Mouse (Mus musculus) heart, embryonic 12.5 days (tissue): ENCODE measurements at regions not wholly inside any gene's neighbourhood (a gene's known extent, or its start where the extent isn't known, plus 50 kb on each side); places are given as distances from the start of the nearest gene placed in this dataset.
A peak's percentile ranks its signal among the peaks of the same experiment; 100 is the strongest.

Experiments used
- ATAC-seq: fragments of 200-750 bp; cut with Nextera tagmentation; 2 replicates; pipeline ENCODE4 v1.8.0; 2017; ENCODE audit warnings: moderate TSS enrichment, moderate library complexity; ENCODE audit not compliant: insufficient number of reproducible peaks, low FRiP score
- H3K27ac ChIP-seq: fragments of 300-500 bp; sonication (generic); 2 replicates; pipeline ENCODE4 v1.5.1; 2016; ENCODE audit warnings: mild to moderate bottlenecking, moderate library complexity; ENCODE audit not compliant: poor library complexity, severe bottlenecking
- H3K27me3 ChIP-seq: fragments of 300-500 bp; sonication (generic); replicated peaks from 2 replicates; pipeline ENCODE4 v1.6.1; 2016; ENCODE audit warnings: mild to moderate bottlenecking, moderate library complexity
- H3K36me3 ChIP-seq: fragments of 300-500 bp; sonication (generic); 2 replicates; pipeline ENCODE4 v1.6.1; 2016; ENCODE audit warnings: mild to moderate bottlenecking, moderate library complexity
- H3K4me1 ChIP-seq: fragments of 300-500 bp; sonication (generic); replicated peaks from 2 replicates; pipeline ENCODE4 v1.6.1; 2016; ENCODE audit warnings: mild to moderate bottlenecking
- H3K4me2 ChIP-seq: fragments of 300-500 bp; sonication (generic); 2 replicates; pipeline ENCODE4 v1.6.1; 2016; ENCODE audit warnings: mild to moderate bottlenecking, moderate library complexity
- H3K4me3 ChIP-seq: fragments of 300-500 bp; sonication (generic); 2 replicates; pipeline ENCODE4 v1.5.1; 2016; ENCODE audit warnings: mild to moderate bottlenecking
- H3K9ac ChIP-seq: fragments of 300-500 bp; sonication (generic); 2 replicates; pipeline ENCODE4 v1.6.1; 2016; ENCODE audit warnings: mild to moderate bottlenecking, moderate library complexity
- H3K9me3 ChIP-seq: fragments of 300-500 bp; sonication (generic); replicated peaks from 2 replicates; pipeline ENCODE4 v1.6.1; 2016; ENCODE audit warnings: mild to moderate bottlenecking, moderate library complexity
- WGBS: fragments of 180-500 bp; shearing (Covaris S2); methylation state at CpG from one replicate; pipeline ENCODE4 v1.1.7; 2016; 5-methylcytosine and 5-hydroxymethylcytosine counted together

DNA sequence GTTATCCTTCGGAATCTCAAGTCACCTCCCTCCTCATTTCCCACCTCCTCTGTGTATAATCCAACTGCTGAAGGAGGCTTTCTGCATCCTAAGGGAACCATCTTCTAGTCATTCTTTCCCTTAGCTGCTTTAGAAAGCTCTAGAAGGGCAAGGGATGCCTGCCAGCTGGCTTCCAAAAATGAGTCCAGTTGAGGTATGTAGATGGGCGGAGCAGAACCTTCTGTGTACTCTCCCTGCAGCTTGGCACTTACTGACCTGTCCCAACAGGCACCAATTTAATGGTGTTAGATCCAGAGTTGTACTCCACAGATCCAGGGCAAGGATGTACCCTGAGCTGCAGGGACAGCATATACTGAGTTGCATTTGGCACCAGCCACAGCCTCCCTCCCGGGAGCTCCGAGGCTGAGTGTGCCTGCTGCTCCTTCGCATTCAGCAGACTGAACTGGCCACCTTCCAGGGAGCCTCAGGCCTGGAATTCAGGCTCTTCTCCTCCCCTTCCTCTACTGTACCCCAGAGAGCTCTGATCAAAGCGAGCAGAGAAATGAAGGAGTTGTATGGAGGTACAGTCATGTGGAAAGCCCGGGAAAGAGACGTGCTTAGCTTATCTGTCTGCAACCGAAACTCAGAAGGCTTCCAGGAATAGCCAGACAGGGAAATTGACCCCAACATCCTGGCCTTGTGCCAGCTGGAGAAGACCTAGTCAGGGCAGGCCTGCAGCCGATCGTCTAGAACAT is 177.4 kb upstream of the Ncam1 start:
- Histone ChIP-seq H3K4me3 (no peak overlapping the region), H3K27ac (peak overlapping the region; percentile 90), H3K36me3 (no peaks in the 10 kb centered on the region), H3K9ac (no peak overlapping the region; the same call in 1 of the 2 replicates), H3K4me1 (peaks cover 44% of the 10 kb centered on the region), H3K9me3 (no peaks in the 10 kb centered on the region), H3K4me2 (peak overlapping the region; percentile 46), H3K27me3 (no peaks in the 10 kb centered on the region)
- 21% methylated on average over 11 of the region's 11 CpGs for WGBS
- ATAC-seq: peak; percentile 85

GRCm38 (mm10) chr9:49973974-49974495 is 175.3 kb upstream of the Ncam1 start:
- ATAC-seq: no peak

GRCm38 (mm10) chr9:49969429-49969828 is 170.7 kb upstream of the Ncam1 start:
- Histone ChIP-seq H3K9me3 (no peaks in the 10 kb centered on the region), H3K9ac (no peak overlapping the region), H3K4me3 (no peak overlapping the region), H3K4me1 (peaks cover 12% of the 10 kb centered on the region), H3K36me3 (no peaks in the 10 kb centered on the region), H3K27me3 (no peaks in the 10 kb centered on the region), H3K4me2 (no peak overlapping the region), H3K27ac (no peak overlapping the region)
- WGBS: 74% methylated on average over 6 of the region's 6 CpGs
- ATAC-seq: no peak

More at GRCm38 (mm10) chr9:49973974-49974495, 175.3 kb upstream of the Ncam1 start:
- no peak overlapping the region for H3K9ac ChIP-seq
- no peak overlapping the region for H3K27ac ChIP-seq
- no peak overlapping the region for H3K4me3 ChIP-seq
- H3K9me3 ChIP-seq: no peaks in the 10 kb centered on the region
- WGBS: 79% methylated on average over 5 of the region's 5 CpGs
- no peaks in the 10 kb centered on the region for H3K27me3 ChIP-seq
- H3K36me3 ChIP-seq: no peaks in the 10 kb centered on the region
- no peak overlapping the region for H3K4me2 ChIP-seq
- H3K4me1 ChIP-seq: peaks cover 28% of the 10 kb centered on the region

- Histone ChIP-seq H3K9ac (no peak overlapping the region), H3K36me3 (no peaks in the 10 kb centered on the region), H3K4me3 (no peak overlapping the region), H3K4me1 (peaks cover 38% of the 10 kb centered on the region), H3K9me3 (no peaks in the 10 kb centered on the region), H3K27ac (no peak overlapping the region), H3K4me2 (no peak overlapping the region), H3K27me3 (no peaks in the 10 kb centered on the region)
- 79% methylated on average over 4 of the region's 4 CpGs for WGBS
- no peak for ATAC-seq
Measured at GRCm38 (mm10) chr9:49964666-49965065, 165.9 kb upstream of the Ncam1 start.

DNA sequence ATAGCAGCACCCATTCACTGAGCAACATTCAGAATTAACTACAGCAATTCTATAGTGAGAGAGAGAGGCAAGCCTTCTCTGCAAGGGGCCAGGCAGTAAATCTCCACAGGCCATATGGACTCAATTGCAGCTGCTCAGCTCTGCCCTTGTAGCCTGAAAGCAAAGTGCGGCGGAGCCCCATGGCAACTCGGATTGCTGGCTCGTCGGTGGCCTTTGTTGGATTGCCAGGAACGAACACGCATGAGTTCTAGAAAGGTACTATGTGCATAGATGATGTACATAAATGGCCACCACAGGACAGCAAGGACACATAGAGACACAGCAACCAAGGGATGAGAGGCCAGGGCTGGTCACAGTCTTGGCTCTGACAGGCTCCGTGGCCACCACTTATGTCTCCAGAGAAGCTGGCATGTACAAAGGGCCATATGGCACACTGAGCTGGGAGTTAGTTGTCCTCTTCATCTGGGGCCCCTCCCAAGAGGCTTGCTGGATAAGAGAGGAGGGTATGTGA is 163.9 kb upstream of the Ncam1 start:
- Histone ChIP-seq H3K36me3 (no peaks in the 10 kb centered on the region), H3K4me2 (no peak overlapping the region), H3K4me3 (no peak overlapping the region), H3K4me1 (peaks cover 39% of the 10 kb centered on the region), H3K27me3 (no peaks in the 10 kb centered on the region), H3K9me3 (no peaks in the 10 kb centered on the region), H3K27ac (no peak overlapping the region), H3K9ac (no peak overlapping the region)
- WGBS: 77% methylated on average over 8 of the region's 8 CpGs
- ATAC-seq: no peak

- H3K4me3 ChIP-seq: no peak overlapping the region
- no peaks in the 10 kb centered on the region for H3K9me3 ChIP-seq
- H3K27ac ChIP-seq: no peak overlapping the region
- H3K27me3 ChIP-seq: no peaks in the 10 kb centered on the region
- H3K36me3 ChIP-seq: no peaks in the 10 kb centered on the region
- no peak overlapping the region for H3K4me2 ChIP-seq
- 44% methylated on average over 3 of the region's 3 CpGs for WGBS
- no peak for ATAC-seq
- H3K4me1 ChIP-seq: peaks cover 39% of the 10 kb centered on the region
- H3K9ac ChIP-seq: no peak overlapping the region
Measured at GRCm38 (mm10) chr9:49961965-49962364, 163.2 kb upstream of the Ncam1 start.

DNA sequence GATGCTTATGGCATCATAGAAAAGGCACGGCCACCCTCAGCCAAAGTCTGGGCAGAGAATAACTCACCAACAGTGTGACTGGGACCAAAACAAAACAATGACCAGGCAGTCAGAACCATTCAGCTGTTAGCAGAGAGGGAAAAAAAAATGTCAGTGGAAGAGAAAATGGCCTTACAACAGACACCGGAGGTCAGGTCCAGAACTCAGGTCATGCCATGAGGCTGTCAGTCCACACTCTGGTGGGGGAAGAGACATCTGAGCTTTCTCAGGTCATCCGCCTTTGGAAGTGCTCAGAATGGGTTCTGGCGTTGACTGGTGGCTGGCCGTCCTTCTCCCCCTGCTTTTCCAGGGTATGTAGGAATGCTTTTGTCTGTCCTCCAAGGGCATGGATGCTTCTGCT is 162.6 kb upstream of the Ncam1 start:
- Histone ChIP-seq H3K4me2 (no peak overlapping the region), H3K27ac (no peak overlapping the region), H3K4me1 (peaks cover 41% of the 10 kb centered on the region), H3K9me3 (no peaks in the 10 kb centered on the region), H3K36me3 (no peaks in the 10 kb centered on the region), H3K9ac (no peak overlapping the region), H3K4me3 (no peak overlapping the region), H3K27me3 (no peaks in the 10 kb centered on the region)
- ATAC-seq: no peak
- WGBS: 67% methylated on average over 5 of the region's 5 CpGs

DNA sequence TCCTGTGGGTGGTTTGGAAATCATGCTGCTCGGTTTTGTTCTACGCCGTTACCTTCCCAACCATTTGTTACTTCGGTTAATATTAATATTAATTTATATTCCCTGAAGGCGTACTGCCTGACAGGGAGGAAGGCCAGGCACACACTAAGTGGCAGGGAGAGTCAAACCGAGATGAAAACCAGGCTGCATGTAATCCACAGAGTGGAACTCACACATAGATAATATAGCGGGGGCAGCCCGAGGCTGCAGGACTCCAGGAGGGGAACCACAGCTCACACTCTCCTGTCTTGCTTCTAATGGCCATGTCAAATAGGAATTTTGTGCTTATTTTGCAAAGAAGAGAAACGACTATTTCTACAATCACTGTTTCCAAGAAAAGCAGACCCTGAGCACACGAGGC is 161.3 kb upstream of the Ncam1 start:
- H3K4me3 ChIP-seq: no peak overlapping the region
- ATAC-seq: peak; percentile 63; the same call in 1 of the 2 replicates
- H3K36me3 ChIP-seq: no peaks in the 10 kb centered on the region
- H3K9ac ChIP-seq: no peak overlapping the region
- no peaks in the 10 kb centered on the region for H3K27me3 ChIP-seq
- peaks cover 48% of the 10 kb centered on the region for H3K4me1 ChIP-seq
- WGBS: 41% methylated on average over 10 of the region's 10 CpGs
- H3K27ac ChIP-seq: 0 out of 2 replicates have a peak overlapping the region, but pooled peaks have one; percentile 49
- H3K4me2 ChIP-seq: no peak overlapping the region
- no peaks in the 10 kb centered on the region for H3K9me3 ChIP-seq

DNA sequence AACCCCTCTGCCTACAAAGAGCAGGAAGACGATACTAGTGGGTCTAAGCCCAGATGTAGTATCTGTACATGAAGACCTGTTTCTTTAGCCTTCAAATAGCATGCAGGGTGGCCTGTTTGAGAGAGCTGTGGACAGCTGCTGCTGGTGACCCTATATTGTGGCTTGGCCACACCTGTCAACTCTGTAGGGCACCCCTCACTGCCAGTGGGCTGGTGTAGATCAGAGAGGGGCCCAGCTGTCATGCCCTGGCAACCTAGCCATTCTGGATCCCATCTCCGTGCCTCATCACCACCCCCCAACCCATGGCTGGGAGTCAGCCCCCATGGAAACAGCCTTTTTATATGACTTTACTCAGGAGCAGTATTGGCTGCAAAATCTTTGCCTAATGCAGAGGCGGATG is 160.2 kb upstream of the Ncam1 start:
- Histone ChIP-seq H3K36me3 (no peaks in the 10 kb centered on the region), H3K9ac (no peak overlapping the region), H3K4me2 (no peak overlapping the region), H3K4me1 (peaks cover 51% of the 10 kb centered on the region), H3K27me3 (no peaks in the 10 kb centered on the region), H3K4me3 (no peak overlapping the region), H3K27ac (no peak overlapping the region), H3K9me3 (no peaks in the 10 kb centered on the region)
- 74% methylated on average over 3 of the region's 3 CpGs for WGBS
- ATAC-seq: no peak

DNA sequence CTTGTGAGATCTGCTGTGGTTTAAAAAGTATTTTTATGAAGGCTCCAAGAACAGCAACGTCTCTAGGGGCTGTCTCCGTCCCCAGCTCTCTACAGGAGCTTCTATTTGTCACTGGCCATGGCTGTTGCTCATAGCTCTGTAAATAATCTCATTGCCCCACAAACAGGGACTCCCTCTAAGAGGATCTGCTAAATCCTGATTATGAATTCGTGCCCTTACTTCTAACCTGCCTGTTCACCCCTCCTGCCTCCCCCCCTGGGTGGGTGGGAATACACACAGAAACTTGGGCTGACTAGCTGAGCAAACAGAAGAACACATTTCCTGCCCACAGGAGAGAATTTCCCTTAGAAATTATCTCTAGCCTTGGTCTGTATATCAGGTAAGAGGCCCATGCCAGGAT is 155.9 kb upstream of the Ncam1 start:
- 60% methylated on average over 3 of the region's 3 CpGs for WGBS
- peaks cover 7% of the 10 kb centered on the region for H3K9me3 ChIP-seq
- no peaks in the 10 kb centered on the region for H3K36me3 ChIP-seq
- H3K9ac ChIP-seq: no peak overlapping the region
- no peak overlapping the region for H3K4me2 ChIP-seq
- peaks cover 21% of the 10 kb centered on the region for H3K4me1 ChIP-seq
- no peak overlapping the region for H3K27ac ChIP-seq
- no peaks in the 10 kb centered on the region for H3K27me3 ChIP-seq
- ATAC-seq: no peak
- H3K4me3 ChIP-seq: no peak overlapping the region

GRCm38 (mm10) chr9:49950321-49950720 is 151.6 kb upstream of the Ncam1 start:
- H3K27me3 ChIP-seq: no peaks in the 10 kb centered on the region
- no peaks in the 10 kb centered on the region for H3K36me3 ChIP-seq
- no peak overlapping the region for H3K4me3 ChIP-seq
- no peak overlapping the region for H3K4me2 ChIP-seq
- WGBS: 70% methylated on average over 5 of the region's 5 CpGs
- 0 out of 2 replicates have a peak, but pooled peaks cover 3% of the 10 kb centered on the region for H3K4me1 ChIP-seq
- no peak overlapping the region for H3K9ac ChIP-seq
- peaks cover 7% of the 10 kb centered on the region for H3K9me3 ChIP-seq
- no peak for ATAC-seq
- no peak overlapping the region for H3K27ac ChIP-seq
